Mouse (Mus musculus): ENCODE data around the gene Gm10600.
"Not testable (repeated sequence)": the region's sequence is repeated elsewhere in the genome, so short reads cannot be mapped to it uniquely, and the experiment has no call there.

The Gm10600 gene

GRCm38 (mm10) chr4:42240339-42240738 is at the start of gene Gm10600:
Gm10600 (plus strand) TSS chr4:42240639.
- not testable (repeated sequence) for DNase-seq (ENCODE audit: extremely low spot score, low spot score)

GRCm38 (mm10) chr4:42255467-42255866 is 15.0 kb downstream of the Gm10600 start, which contains the start of gene Ccl21b:
Ccl21b (plus strand) TSS chr4:42255767.
- DNase-seq (ENCODE audit: extremely low spot score, low spot score): not testable (repeated sequence)
